Mouse (Mus musculus) MEL (cell line): ENCODE measurements around the gene Gm10277.

Experiments
- BHLHE40 ChIP-seq: IDR thresholded peaks from 2 replicates; pipeline ENCODE4 v1.6.1; 2012; ENCODE audit warnings: low read depth, mild to moderate bottlenecking, inconsistent platforms, low read length, improper control_type of control experiment, borderline replicate concordance
- CTCF ChIP-seq, 3 experiments: IDR thresholded peaks in 2 of 3; conservative IDR thresholded peaks in 1 of 3; 2 replicates each; pipeline ENCODE4 v1.5.1; 2011 to 2012; ENCODE audit warnings: low read length in 3 of 3, low read depth in 2 of 3, mild to moderate bottlenecking in 2 of 3, improper control_type of control experiment in 1 of 3, inconsistent platforms in 1 of 3, mixed read lengths in 1 of 3, moderate library complexity in 1 of 3; ENCODE audit not compliant: control insufficient read depth in 1 of 3, insufficient read depth in 1 of 3, poor library complexity in 1 of 3, severe bottlenecking in 1 of 3
- E2F4 ChIP-seq: IDR thresholded peaks from 2 replicates; pipeline ENCODE4 v1.6.1; 2011; ENCODE audit warnings: low read depth, low read length, improper control_type of control experiment, borderline replicate concordance
- ELF1 ChIP-seq: IDR thresholded peaks from 2 replicates; pipeline ENCODE4 v1.6.1; 2014; ENCODE audit warnings: low read depth, mild to moderate bottlenecking, inconsistent platforms, low read length, improper control_type of control experiment, moderate library complexity
- EP300 ChIP-seq, 2 experiments: IDR thresholded peaks; 2 replicates each; pipeline ENCODE4 v1.6.1; 2011; ENCODE audit warnings: improper control_type of control experiment in 2 of 2, low read length in 2 of 2, low read depth in 1 of 2, mild to moderate bottlenecking in 1 of 2
- GABPA ChIP-seq: IDR thresholded peaks from 2 replicates; pipeline ENCODE4 v1.6.1; 2012; ENCODE audit warnings: low read depth, mild to moderate bottlenecking, inconsistent platforms, low read length, improper control_type of control experiment, moderate library complexity
- HCFC1 ChIP-seq: IDR thresholded peaks from 2 replicates; pipeline ENCODE4 v1.6.1; 2012; ENCODE audit warnings: low read depth, mild to moderate bottlenecking, inconsistent platforms, low read length, improper control_type of control experiment, moderate library complexity
- JUND ChIP-seq: IDR thresholded peaks from 2 replicates; pipeline ENCODE4 v1.6.1; 2011; ENCODE audit warnings: low read depth, mild to moderate bottlenecking, improper control_type of control experiment, low read length
- KAT2A ChIP-seq: conservative IDR thresholded peaks from 2 replicates; pipeline ENCODE4 v1.6.1; 2012; ENCODE audit warnings: low read depth, low read length, improper control_type of control experiment, inconsistent platforms
- MAFK ChIP-seq: IDR thresholded peaks from 2 replicates; pipeline ENCODE4 v1.6.1; 2011; ENCODE audit warnings: low read depth, mild to moderate bottlenecking, low read length, improper control_type of control experiment, borderline replicate concordance
- MAZ ChIP-seq: IDR thresholded peaks from 2 replicates; pipeline ENCODE4 v1.6.1; 2012; ENCODE audit warnings: low read depth, mild to moderate bottlenecking, inconsistent platforms, low read length, improper control_type of control experiment
- MXI1 ChIP-seq: IDR thresholded peaks from 2 replicates; pipeline ENCODE4 v1.6.1; 2011; ENCODE audit warnings: mild to moderate bottlenecking, low read depth, low read length, improper control_type of control experiment
- POLR2A ChIP-seq, 2 experiments: IDR thresholded peaks; 2 replicates each; pipeline ENCODE4 v1.6.1; 2011 to 2012; ENCODE audit warnings: low read length in 2 of 2, mild to moderate bottlenecking in 2 of 2, control low read depth in 1 of 2, improper control_type of control experiment in 1 of 2, low read depth in 1 of 2, moderate library complexity in 1 of 2; ENCODE audit not compliant: control insufficient read depth in 1 of 2, insufficient read depth in 1 of 2, poor library complexity in 1 of 2
- POLR2AphosphoS2 ChIP-seq: IDR thresholded peaks from 2 replicates; pipeline ENCODE4 v1.6.1; 2011; ENCODE audit warnings: low read length, improper control_type of control experiment

- TF ChIP-seq POLR2AphosphoS2 (no peak), MXI1 (no peak), MAZ (no peak), POLR2A (IDR thresholded peaks at IDR 0.05; ENCODE audit: control insufficient read depth in 1 of 2, insufficient read depth in 1 of 2, low read depth in 1 of 2, low read length in 2 of 2, poor library complexity in 1 of 2) (no peak), HCFC1 (no peak), GABPA (no peak), E2F4 (no peak), EP300 (IDR thresholded peaks at IDR 0.05; ENCODE audit: low read depth in 1 of 2, low read length in 2 of 2) (no peak), JUND (no peak), BHLHE40 (no peak), CTCF (IDR thresholded peaks at IDR 0.05 in 2 of 3, conservative IDR thresholded peaks at IDR 0.05 in 1 of 3; ENCODE audit: control insufficient read depth in 1 of 3, insufficient read depth in 1 of 3, low read depth in 2 of 3, low read length in 3 of 3, poor library complexity in 1 of 3, severe bottlenecking in 1 of 3) (no peak), ELF1 (no peak), KAT2A (no peak), MAFK (no peak)
Observed at GRCm38 (mm10) chr11:77792566-77792909, 5.0 kb upstream of the Gm10277 start.
